Mouse (Mus musculus): Measurements from ENCODE around the gene Plcl1. TPM values are rescaled to one million over a fixed set of nuclear protein-coding genes. Genes with fewer than 3 reads are reported as not detected.
"Not testable (repeated sequence)": the region's sequence is repeated elsewhere in the genome, so short reads cannot be mapped to it uniquely, and the experiment has no call there.

Plcl1 gene
- total RNA-seq, 1 experiment from 2014 or later, result 1.5 TPM

GRCm38 (mm10) chr1:55430587-55430986, 24.9 kb downstream of the Plcl1 start:
- ATAC-seq (replicated peaks; ENCODE audit: insufficient number of reproducible peaks, low FRiP score, low TSS enrichment, poor library complexity, severe bottlenecking), result no peak

GRCm38 (mm10) chr1:55436589-55436988, 30.9 kb downstream of the Plcl1 start:
- no peak for ATAC-seq (replicated peaks; ENCODE audit: insufficient number of reproducible peaks, low FRiP score, low TSS enrichment, poor library complexity, severe bottlenecking)

GRCm38 (mm10) chr1:55437095-55437494, 31.4 kb downstream of the Plcl1 start:
- ATAC-seq (replicated peaks; ENCODE audit: insufficient number of reproducible peaks, low FRiP score, low TSS enrichment, poor library complexity, severe bottlenecking), result no peak

GRCm38 (mm10) chr1:55438617-55439016, 32.9 kb downstream of the Plcl1 start:
- no peak for ATAC-seq (replicated peaks; ENCODE audit: insufficient number of reproducible peaks, low FRiP score, low TSS enrichment, poor library complexity, severe bottlenecking)

- no peak for ATAC-seq (replicated peaks; ENCODE audit: insufficient number of reproducible peaks, low FRiP score, low TSS enrichment, poor library complexity, severe bottlenecking)
Observed at GRCm38 (mm10) chr1:55445043-55445688, 39.4 kb downstream of the Plcl1 start.

- no peak for ATAC-seq (replicated peaks; ENCODE audit: insufficient number of reproducible peaks, low FRiP score, low TSS enrichment, poor library complexity, severe bottlenecking)
Observed at GRCm38 (mm10) chr1:55445689-55446044, 39.9 kb downstream of the Plcl1 start.

GRCm38 (mm10) chr1:55446273-55446672, 40.6 kb downstream of the Plcl1 start:
- ATAC-seq (replicated peaks; ENCODE audit: insufficient number of reproducible peaks, low FRiP score, low TSS enrichment, poor library complexity, severe bottlenecking), result no peak

- ATAC-seq (replicated peaks; ENCODE audit: insufficient number of reproducible peaks, low FRiP score, low TSS enrichment, poor library complexity, severe bottlenecking), result no peak
Observed at GRCm38 (mm10) chr1:55446876-55447275, 41.2 kb downstream of the Plcl1 start.

GRCm38 (mm10) chr1:55447661-55448060, 41.9 kb downstream of the Plcl1 start:
- no peak for ATAC-seq (replicated peaks; ENCODE audit: insufficient number of reproducible peaks, low FRiP score, low TSS enrichment, poor library complexity, severe bottlenecking)

GRCm38 (mm10) chr1:55448104-55448503, 42.4 kb downstream of the Plcl1 start:
- no peak for ATAC-seq (replicated peaks; ENCODE audit: insufficient number of reproducible peaks, low FRiP score, low TSS enrichment, poor library complexity, severe bottlenecking)

GRCm38 (mm10) chr1:55449779-55450178, 44.1 kb downstream of the Plcl1 start:
- no peak for ATAC-seq (replicated peaks; ENCODE audit: insufficient number of reproducible peaks, low FRiP score, low TSS enrichment, poor library complexity, severe bottlenecking)

GRCm38 (mm10) chr1:55454119-55454518, 48.4 kb downstream of the Plcl1 start:
- no peak for ATAC-seq (replicated peaks; ENCODE audit: insufficient number of reproducible peaks, low FRiP score, low TSS enrichment, poor library complexity, severe bottlenecking)

- ATAC-seq (replicated peaks; ENCODE audit: insufficient number of reproducible peaks, low FRiP score, low TSS enrichment, poor library complexity, severe bottlenecking), result no peak
Observed at GRCm38 (mm10) chr1:55462301-55462700, 56.6 kb downstream of the Plcl1 start.

- ATAC-seq (replicated peaks; ENCODE audit: insufficient number of reproducible peaks, low FRiP score, low TSS enrichment, poor library complexity, severe bottlenecking), result no peak
Observed at GRCm38 (mm10) chr1:55473756-55474155, 68.0 kb downstream of the Plcl1 start.

GRCm38 (mm10) chr1:55474976-55475375, 69.3 kb downstream of the Plcl1 start:
- ATAC-seq (replicated peaks; ENCODE audit: insufficient number of reproducible peaks, low FRiP score, low TSS enrichment, poor library complexity, severe bottlenecking), result no peak

- not testable (repeated sequence) for ATAC-seq (replicated peaks; ENCODE audit: insufficient number of reproducible peaks, low FRiP score, low TSS enrichment, poor library complexity, severe bottlenecking)
Observed at GRCm38 (mm10) chr1:55487371-55487770, 81.7 kb downstream of the Plcl1 start.

GRCm38 (mm10) chr1:55488261-55488660, 82.5 kb downstream of the Plcl1 start:
- no peak for ATAC-seq (replicated peaks; ENCODE audit: insufficient number of reproducible peaks, low FRiP score, low TSS enrichment, poor library complexity, severe bottlenecking)

- no peak for ATAC-seq (replicated peaks; ENCODE audit: insufficient number of reproducible peaks, low FRiP score, low TSS enrichment, poor library complexity, severe bottlenecking)
Observed at GRCm38 (mm10) chr1:55489355-55489754, 83.6 kb downstream of the Plcl1 start.

GRCm38 (mm10) chr1:55499872-55500271, 94.2 kb downstream of the Plcl1 start:
- no peak for ATAC-seq (replicated peaks; ENCODE audit: insufficient number of reproducible peaks, low FRiP score, low TSS enrichment, poor library complexity, severe bottlenecking)

GRCm38 (mm10) chr1:55500981-55501682, 95.4 kb downstream of the Plcl1 start:
- ATAC-seq (replicated peaks; ENCODE audit: insufficient number of reproducible peaks, low FRiP score, low TSS enrichment, poor library complexity, severe bottlenecking), result no peak
